Mouse (Mus musculus) adrenal gland, postnatal 10 days (tissue): ENCODE data around the gene Sptb. TPM values are rescaled to one million over a fixed set of nuclear protein-coding genes. Genes with fewer than 3 reads are reported as not detected.

Experiments used
- DNase-seq: peaks from one replicate; pipeline ENCODE4 v3.0.0; 2021; ENCODE audit warnings: mixed read lengths
- total RNA-seq, 2 experiments: library from RNA; stranded (reverse); gene quantifications; 2 replicates each; pipeline ENCODE4 v1.2.3; 2021

The Sptb gene
- total RNA-seq, 2 experiments from 2014 or later = 35.9 to 43.5 TPM

DNA sequence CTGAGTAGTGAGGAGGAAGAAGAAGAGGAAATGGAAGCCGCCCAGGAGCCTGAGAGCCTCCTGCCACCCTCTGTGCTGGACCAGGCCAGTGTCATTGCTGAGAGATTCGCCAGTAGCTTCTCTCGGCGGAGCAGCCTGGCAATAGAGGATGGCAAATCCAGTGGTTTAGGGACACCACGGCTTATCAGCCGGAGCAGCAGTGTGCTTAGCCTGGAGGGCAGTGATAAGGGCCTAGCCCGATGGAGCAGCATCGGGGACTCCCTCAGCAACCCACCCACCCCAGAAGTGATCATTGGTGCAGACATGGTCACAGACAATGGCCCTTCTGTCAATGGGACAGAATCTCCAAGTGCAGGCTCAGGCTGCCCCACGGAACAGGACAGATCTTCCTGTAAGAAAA is 134.3 kb downstream of the Sptb start:
- no peak for DNase-seq

DNA sequence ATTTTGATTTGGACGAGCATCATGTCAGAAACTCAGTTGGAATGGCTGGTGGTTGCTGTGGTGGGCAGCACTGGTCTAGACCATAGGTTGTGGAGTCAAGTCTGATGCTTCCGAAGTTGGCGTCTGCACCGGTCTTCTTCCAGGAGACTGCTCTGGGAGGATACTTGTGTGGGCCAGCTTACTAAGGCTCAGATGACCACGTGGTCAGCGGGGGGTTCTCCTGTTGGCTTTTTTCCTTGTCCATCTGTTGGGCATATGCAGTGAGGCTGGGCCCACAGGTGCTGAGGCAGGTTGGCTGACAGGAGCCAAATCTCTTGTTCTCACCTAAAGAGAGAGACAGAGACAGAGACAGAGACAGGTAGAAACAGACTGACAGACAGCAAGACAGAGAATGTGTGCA is 135.5 kb downstream of the Sptb start:
- DNase-seq = no peak

DNA sequence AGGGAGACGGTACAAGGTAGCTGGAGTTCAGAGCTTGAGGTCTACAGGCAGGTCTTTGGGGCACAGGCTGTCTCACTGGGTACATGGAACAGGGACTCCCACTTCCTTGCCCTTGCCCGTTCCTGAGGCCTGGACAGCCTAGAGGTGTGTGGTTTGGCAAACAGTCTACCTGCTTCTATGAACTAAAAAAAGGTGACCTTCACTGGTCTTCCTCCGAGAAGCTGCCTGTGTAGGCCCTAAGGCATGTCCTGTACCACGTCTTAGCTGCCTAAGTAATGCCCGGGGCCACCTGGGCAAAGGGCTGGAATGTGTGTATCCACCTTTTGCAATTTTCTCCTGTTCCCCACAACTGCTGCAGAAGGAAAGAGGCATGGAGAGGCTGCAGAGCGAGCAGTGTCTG is 137.0 kb downstream of the Sptb start:
- DNase-seq = no peak

DNA sequence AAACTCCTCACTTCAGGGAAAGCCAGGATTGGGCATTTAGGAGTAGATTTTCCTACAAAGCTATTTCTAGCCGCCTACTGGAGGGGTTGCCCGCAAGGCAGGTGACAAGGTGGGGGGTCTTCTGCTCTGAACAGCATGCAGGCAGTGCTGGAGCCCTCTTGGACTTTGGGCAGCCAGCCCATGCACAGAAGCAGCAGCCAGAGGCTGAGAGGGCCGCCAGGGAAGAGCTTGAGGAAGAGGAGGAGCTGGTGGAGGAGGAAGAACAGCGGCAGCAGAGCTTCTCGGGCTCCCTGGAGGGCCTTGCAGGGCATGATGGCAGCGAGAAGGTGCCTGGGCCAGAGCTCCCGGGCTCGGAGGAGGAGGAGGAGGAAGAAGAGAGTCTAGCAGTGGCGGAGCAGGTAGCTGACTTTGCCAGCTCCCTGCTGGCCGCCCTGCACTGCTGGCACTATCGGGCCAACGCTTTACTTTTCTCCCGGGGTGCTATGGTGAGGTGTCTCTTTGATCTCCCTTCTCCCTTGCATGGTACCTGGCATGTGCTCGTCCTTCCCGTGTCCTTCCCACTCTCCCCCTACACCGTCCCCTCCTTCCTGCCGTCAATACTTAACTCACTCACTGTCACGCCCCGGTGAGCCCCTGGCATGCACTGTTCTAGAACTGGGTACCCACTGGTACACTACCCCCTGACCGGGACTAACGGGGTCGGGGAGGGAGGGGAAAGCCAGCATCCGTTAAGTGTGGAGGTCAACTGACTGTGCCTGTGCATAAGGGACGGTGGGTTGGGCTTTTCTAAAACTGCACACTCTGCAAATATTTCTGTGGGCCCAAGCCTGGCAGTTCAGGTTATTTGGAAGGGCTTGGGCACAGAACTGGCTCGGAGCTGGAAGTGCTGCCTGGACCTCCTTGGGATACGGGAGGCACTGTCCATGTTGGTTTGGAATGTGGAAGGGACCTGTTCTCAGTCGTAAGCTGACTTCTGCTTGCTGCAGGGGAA is 137.8 kb downstream of the Sptb start:
- no peak for DNase-seq

DNA sequence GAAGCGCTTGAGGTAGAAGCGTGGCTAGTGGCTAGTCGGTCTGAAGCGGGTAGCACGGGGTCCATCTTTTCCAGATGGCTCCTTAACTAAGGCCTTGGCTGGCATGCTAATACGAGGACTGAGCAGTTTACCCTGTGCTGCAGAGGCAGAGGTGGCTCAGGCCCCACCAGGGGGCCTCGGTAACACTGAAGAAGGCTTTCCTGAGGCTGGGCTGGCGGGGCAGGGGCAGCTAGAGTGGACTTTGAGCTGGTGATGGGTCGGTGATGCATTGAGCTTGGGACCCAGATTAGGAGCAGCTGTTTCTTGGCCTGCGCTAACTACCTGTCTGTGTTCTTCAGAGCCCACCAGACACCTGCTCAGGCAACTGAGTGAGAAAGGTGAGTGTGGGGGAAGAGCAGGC is 139.1 kb downstream of the Sptb start:
- DNase-seq = no peak

DNA sequence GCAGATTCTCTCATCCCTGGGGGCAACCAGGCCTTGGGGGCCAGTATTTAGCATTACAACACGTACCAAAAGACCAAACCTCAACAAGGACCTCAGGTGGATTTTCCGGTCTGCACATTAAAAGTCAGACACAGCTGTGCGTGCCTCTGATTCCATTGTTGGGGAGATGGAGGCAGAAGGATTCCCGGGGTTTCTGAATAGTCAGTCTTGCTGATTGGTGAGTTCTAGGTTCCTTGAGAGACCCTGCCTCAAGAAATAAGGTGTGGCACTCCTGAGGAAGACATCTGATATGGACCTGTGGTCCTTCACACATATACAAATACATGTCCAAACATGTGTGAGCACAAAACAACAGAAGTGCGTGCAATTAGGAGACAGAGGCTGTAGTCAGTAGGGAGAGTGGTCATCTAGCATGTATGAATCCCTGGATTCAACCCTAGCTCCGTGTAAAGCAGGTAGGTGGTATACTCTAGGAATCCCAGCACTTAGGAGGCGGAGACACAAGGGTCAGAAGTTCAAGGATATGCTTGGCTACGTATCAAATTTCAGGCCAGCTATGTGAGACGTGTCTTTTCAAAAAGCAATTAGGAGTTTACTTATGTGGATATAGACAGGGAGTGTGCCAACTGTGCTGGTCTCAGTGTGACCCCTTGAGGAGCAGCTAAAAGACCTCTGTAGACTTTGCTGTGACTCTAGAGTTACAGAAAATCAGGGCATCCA is 140.0 kb downstream of the Sptb start:
- DNase-seq = no peak

DNA sequence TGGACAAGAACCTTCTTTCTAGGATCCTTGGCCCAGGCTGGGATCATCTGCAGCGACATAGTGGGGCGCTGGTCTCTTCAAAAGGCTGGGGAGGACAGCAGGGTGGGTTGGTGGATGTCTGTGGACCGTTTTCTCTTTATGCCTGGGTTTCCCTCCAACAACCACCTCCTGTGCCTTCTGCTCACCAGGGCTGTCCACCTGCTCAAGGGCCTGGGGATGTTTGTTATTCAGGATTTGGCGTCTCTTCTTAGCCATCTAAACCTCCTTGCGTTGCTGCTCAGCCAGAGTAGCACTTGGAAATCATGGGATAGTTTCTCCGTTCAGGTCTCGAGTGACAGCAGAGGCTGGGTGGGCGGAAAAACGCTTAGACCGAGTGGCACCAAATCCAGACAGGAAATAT is 144.1 kb downstream of the Sptb start:
- no peak for DNase-seq

DNA sequence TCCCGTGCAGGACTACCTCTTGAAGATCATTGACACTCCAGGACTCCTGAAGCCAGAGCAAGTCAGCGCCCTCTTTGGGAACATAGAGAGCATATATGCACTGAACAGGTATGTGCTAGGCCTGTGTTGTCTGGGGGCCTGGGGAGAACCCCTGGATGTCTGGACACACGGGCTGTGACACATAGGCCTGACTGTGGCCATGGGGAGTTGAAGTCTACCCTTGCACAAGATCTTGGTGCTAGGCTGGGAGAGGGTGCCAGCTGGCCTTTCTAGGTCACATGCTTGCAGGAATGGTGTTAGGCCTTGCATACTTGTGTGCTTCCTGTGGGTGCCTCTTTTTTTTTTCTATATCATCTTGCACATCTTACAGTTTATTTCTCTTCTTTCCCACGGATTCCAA is 148.2 kb downstream of the Sptb start:
- DNase-seq = peak; percentile 70

DNA sequence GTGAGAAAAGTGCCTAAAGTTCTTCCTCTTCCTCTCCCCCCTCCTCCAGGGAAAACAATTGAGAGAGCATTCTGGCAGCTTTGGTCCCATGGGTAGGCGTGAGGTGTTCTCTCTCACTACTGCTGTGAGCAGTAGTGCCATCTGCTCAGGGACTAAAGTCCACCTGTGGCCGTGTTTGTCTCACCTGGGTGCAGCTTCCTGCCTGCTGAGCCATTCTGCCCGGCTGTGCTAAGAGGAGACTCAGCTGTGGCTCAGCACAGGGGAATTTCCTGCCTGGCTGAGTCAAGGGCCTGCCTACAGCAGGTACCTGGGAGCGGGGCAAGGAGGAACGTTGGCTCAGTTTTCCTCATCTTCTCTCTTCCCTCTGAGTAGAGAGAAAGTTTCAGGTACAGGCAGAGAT is 152.1 kb downstream of the Sptb start:
- DNase-seq = no peak

DNA sequence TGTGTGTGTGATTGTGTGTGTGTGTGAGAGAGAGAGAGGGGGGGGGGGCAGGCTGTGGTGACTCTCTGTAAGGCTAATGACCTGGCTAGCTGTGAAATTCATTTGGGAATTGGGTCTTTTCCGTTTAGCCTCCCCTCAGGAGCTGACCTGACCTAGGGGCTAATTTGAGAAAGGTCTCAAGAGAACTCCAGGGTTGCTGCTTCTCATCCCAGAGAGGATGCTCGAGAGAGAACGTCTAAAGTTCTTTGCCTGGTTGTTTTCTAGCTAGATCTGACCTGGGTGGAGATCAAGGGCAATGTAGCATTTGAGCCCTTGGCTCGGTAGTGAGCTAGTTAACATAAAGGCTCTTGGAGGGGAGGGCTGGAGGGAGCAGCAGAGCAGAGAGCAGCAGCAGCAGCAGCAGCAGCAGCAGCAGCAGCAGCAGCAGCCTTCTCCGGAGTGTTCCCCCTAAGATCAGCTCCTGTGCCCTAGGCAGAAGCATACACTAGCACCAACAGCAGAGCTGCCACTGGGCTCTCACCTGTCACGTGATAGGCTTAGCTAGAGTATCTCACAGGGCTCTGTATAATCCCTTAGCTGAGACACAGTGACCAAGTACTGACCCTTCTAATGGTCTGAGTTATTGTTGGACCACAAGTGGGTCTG is 153.5 kb downstream of the Sptb start:
- no peak for DNase-seq

DNA sequence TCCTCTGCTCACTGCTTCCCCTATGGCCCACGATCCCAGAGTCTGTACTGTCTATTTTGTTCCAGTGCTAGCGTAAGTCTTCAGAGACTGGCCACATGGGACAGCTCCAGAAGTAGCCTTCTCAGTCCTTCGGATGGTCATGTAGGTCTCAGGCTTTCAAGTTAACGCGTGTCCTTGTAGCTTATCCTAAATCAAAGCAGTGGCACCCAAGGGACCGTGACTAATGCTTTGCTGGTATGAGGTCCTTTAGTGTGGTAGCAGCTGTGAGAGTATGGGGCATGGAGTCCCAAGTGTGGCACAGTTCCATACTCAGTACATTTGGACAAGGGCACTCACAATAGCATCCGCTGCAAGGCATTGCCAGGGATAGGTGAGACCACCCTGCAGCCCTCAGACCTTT is 154.2 kb downstream of the Sptb start:
- DNase-seq = no peak

DNA sequence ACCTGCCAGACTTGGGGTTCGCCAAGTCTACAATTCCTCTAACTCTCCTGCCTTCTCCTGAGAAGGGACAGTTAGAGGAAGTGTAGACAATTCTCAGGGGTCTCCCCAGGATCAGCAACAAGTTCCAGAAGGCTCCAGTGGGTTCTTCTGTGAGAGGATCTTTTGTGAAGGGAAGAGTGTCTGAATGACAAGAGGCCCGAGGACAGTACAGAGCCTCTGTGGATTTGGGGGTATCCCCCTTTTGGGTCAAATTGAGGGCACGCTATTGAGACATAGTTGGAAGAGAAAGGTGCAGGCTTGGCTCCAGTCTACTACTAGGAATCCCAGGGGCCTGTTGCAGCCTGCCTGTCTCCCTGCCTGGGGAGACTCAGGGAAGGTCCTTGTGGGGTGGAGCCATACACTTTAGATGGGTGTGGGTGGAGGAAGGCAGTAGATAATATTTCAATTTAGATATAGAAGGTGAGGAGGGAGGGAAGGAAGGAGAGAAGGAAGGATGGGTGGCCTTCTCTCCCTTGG is 155.4 kb downstream of the Sptb start:
- DNase-seq = no peak

DNA sequence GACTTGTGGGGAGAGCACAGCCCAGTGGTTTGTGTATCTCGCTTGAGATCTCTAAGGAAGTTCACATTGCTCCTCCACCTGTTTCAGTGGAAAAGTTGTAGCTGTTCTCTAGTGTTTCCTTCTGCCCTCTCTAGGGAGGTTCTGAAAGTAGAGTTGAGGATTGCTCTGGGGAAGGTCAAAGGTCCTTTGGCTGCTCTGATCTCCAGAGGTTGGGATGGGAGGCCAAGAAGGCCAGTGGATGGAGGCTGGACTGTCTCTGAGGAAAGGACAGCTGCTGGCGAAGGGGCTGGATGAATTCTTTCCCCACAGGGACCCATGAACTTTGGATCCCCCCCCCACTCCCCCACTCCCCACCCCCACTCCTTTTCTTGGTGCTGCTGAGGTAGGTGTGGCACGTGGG is 156.0 kb downstream of the Sptb start:
- DNase-seq = no peak

DNA sequence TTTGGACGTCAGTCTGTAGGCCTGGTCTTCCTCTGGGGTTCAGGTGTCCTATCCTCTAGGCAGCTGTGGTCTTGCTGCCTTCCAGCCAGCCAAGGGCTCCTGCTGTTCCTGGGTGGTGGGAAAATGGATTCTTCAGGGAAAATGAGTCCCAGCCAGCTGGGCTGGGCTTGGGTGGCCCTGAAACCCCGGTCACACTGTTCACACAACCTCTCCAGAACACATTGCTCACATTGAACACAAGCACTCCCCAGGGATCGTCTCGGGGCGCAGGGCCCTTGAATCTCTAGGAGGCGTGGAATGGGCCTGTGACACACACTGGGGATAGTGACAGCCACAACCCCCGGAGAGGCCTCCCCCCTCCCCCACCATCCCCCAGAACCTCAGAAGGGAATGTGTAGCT is 156.4 kb downstream of the Sptb start:
- no peak for DNase-seq

DNA sequence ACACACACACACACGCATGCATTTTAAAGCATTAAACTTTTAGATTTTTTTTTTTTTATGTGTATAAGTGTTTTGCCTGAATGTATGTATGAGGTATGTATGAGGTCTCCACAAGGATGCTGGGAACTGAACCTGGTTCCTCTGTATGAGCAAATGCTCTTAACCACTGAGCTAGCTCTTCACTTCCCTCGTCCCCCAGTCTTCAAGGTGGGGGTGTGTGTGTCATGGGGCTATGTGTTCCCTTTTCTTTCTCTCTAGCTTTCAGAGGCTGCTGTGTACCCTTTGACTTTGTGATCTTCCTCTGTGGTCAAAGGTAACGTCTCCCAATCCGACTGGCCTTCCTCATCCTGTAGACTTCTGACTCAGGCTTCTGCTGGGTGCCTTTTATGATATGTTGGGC is 157.4 kb downstream of the Sptb start:
- DNase-seq = no peak

DNA sequence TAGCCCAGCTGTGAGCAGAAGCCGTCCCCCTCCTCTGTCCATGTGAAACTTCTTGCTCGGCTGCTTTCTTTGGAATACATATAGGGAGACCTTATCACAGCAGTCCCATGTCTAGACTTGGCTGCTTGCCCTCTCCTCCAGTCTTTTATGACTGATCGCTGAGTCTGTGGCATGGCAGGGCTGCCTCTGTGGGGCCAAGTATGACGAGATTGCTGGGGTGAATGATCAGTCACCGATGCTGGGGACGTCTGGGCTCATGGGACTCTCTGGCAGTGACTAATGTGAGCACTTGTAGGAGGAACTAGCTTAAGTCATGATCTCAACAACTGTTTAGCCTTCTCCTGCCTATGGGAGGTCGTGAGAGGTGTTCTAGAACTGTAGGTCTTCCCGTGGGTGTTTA is 158.0 kb downstream of the Sptb start:
- DNase-seq = peak; percentile 76

DNA sequence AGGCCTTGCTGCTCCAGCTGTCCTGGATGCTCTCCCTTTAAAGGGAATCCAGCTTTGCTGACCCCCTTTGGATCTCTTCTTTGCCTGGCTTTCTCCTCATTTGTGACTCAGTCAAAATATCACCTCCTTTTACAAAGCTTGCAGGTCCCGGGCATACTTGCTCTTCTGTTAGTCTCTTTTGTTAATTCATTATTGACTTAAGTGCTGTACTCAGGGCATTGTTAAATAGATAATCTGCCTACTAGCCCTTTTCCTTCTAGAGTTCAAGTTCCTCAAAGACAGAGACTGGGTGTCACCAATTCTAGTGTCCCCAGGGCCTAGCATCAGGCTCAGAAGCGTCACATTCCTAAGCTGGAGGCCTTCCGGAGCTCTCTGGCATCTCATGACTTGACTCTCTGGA is 161.1 kb downstream of the Sptb start:
- no peak for DNase-seq

DNA sequence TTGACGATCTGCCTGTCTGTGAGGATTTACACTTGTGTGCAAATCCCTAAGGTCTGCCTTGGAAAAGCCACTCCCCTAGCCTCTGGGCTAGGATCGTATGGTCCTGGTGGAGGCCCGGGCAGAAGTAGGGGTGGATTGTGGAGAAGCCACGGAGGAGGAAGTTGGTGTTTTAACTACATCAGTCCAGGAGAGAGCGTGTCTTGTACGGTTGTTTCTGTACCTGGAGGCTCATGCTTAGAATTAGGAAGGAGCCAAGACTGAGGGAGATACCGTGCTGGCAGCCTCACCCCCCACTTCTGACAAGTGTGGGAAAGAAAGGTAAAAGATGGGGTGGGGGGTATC is 162.3 kb downstream of the Sptb start:
- DNase-seq = no peak

DNA sequence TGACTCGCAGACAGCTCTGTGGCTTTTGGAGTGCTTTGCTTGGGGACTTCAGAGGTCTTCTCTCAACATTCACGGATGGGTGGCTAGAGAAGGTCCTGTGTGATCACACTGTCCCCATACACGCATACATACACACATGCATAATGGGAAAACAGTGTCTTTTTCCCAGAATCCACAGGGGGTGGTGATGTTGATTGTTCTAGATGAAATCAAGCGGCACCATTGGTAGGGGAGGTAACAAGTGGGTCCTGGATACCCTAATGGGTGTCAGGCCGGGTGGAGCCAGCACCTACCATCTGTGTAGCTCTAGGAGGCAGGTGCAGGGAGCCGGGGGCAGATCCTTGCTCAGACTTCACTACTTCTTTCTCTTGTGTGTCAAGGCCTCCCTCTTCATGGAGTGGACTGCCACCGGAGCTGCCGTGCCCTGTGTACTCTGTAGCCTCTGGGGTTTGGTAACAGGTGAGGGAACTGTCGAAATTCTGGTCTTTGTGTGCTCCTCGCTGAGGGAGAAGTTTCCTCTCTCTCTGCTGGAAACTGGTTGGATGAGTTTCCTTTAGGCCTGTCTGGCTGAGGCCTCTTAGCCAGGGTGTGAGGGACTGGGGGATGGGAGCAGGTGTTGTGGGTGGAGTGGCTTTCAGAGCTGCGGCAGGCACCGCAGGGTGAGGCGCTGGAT is 162.8 kb downstream of the Sptb start:
- DNase-seq = no peak

DNA sequence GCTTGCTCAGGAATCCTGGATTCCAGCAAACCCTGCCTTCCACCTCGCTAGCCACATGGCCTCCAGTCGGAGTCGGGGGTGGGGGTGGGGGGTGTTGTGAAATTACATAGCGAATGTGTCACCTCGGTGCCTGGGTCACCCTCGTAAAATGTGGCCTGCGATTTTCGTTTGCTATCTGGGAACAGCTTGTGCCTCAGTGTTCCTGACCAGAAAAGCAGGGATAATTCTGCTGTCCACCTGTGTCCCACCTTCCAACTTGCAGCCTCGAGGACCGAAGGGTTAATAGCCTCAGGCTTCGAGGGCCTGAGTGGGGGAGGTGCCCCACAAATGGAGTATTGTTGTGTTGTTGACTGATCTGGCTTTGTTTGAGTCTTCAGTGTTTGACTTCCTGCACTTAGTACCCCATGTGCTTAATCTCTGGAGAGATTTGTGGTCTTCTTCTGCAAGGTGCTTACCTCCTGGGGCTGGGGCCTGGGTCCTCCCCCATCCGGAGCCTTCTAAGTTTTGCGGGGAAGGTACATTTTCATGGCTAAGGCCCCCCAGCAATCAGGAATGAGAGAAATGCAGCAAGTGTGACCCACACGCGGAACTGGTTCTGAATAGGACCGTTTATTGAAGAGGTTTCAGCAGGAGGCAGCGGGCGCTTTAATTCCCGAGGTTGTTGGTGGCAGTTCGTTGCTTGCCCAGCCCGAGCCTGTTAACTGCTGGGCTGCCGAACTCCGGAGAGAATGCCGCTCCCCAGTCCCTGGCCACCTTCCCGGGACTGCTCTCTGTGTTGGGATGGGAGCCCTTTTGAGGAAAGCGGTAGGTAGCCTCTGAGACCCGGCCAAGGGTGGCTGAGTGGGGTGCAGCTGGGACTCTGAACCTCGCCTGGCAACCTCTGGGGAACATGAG is 163.7 kb downstream of the Sptb start:
- peak; percentile 64 for DNase-seq

DNA sequence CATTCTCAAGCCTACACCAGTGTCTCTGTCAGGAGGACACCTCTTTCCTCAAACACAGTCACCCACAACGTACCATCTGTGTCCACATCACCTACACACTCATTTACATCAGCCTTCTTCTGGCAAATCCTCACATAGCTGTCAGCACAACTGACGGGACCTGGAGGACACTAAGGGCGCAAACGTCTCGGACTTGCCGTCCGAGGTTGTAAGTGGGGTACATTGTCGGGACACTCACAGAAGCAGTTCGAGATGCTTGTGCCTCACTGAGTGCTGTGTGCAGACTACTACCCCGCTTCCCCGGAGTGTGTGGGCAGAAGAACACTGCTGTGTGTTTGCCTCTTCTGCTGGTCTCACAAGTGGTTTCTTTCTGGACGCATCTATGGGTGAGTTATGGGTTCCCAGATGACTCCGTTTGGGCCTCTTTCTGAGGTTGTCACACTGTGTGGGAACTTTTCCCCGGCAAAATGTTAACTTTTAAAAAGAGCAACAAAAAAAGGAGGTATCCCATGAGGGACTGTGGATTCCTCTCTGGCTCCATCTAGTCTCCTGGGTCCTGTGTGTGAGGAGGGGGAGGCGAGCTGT is 164.5 kb downstream of the Sptb start:
- no peak for DNase-seq
